Mouse (Mus musculus) kidney, postnatal 36 days (tissue): ENCODE data around the gene Cfap161.

Experiments used
- DNase-seq, 2 experiments: peaks; one replicate each; pipeline ENCODE4 v3.0.0; 2021 to 2022; ENCODE audit warnings: mixed read lengths in 2 of 2

The Cfap161 gene

DNA sequence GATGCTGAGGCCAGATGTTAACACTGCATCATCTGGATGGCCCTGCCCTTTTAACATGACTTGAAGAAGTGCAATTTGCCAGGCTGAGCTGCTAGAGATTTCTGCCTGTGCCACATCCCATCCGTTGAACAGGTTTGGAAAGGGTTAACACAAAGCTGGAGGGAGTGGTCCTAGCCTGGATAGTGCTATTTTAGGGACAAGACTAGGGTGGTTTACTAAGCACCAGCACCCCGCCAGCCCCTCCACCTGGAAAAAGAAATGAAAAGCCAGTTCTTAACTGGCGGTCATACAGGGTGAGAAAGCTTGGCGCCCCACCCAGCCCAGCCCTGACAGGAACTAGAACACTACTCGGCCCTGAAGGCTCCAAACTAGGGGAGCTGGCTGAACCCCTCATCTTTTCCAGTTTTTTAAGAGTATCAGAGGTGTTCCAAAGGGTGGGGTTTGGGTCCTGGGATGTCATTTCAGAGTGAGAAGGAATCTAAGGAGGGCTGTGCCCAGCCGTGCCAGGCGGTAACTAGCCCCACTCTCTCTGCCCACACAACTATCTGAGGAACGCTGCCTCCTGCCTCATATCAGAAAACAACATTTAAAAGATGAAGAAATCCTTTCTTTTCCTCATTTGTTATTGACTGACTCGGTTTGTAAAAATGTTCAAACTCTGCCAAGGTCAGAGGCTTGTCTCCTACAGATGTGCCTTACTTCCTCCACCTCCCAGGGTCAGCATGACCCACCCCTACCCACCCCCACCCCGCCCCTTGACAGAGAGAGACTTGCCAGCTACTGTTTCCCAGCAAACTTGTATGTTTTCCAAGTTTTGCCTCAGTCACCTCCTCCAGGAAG, 55.8 kb downstream of the Cfap161 start:
- no peak for DNase-seq

DNA sequence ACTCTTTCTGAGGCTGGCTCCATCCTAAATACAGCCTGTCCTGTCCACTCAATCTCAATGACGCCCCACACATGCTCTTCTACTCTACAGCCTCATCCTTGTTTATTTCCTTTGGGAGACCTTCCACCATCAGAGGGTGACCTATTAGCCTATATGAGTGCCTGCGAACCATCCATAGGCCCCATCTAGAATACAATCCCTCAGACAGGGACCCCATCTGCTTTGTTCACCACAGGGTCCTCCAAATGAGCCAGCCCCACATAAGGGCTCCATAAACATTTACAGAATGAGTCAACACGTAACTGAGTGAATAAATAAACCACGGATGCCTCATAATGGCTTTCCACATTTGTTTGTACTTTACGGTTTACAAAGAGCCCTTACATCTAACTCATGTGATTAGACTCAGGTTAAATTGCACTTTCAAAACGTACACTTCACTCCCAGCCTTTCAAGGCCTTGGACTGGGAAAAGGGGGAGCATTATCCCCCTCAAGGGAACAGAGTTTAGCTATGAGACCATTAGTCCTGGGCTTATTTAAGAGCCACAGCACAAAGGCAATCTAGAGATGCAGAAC, 56.7 kb downstream of the Cfap161 start:
- no peak for DNase-seq

DNA sequence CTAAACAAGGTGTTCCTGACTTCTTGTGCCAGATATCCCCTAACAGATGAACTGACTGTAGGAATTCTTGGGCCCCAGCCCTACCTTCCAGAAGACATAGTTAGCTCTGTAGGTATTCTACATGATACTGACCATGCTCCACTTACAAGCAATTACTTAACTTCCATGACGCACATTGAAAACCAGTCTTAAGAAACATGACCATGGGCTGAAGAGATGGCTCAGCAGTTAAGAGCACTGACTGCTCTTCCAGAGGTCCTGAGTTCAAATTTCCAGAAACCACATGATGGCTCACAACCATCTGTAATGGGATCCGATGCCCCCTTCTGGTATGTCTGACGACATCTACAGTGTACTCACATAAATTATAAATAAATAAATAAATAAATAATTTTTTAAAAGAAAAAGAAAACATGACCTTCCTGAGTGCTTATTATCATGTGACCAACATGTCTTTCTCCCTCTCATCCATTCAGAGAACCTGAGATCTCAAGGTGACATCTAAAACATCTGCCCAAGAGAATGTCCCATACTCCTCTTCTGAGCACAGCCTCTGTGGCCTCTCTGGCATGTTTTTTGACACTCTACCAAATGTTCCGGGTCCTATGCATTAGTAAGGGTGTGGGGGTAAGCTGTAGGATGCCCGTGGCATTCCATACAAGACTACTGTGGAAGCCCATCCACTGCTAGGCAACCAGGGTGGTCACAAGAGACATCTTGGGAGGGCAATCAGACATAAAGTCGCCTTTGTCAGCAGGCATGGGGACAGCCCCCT, 58.2 kb downstream of the Cfap161 start:
- no peak for DNase-seq

DNA sequence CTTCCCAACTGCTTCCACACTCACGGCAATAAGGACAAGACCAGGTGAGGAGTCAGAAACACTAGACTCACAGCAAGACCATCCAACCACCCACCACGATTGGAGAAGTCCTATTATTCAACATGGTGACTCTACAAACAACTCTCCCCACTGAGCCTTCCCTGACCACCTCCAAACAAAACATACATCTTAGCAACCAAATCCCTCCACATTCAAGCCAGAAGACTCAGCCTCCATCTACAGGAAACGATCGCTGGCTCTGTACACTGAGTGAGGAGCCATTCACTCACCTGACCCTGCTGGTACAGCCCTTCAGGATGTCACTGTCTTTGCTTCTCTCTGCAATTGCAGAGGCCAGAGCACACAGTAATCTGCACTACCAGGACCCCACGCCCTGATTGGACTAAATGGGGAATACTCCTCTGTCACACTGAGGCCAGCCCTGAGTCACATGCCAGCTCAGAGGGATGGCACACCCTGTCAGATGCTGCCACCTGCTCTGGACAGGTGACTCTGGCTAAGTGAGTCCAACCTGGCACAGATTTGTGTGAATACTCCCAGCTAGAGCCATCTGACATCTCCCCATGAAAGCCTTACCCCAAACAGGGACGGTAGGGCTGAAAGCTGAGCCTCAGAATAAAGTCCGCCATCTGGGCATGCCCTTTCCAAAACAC, 59.4 kb downstream of the Cfap161 start:
- no peak for DNase-seq

DNA sequence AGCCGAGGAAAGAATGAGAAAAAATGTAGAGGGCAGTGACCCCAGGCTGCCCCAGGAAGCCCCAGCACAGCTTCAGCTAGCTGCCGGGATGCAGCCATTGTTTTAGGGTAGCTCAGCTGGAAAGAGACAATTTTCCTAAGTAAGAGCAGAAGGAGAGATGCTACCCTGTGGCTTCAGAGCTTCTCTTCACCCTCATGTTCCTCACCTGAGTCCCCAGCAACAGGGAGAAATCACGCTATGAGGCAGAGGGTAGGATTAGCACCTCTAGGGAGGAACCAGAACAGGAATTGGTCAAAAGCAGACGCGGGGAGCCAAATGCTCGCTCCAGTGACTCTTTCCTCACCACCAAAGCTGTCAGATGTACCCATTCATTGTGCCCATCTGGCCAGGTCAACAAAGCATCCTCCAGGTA, 60.0 kb downstream of the Cfap161 start:
- no peak for DNase-seq

DNA sequence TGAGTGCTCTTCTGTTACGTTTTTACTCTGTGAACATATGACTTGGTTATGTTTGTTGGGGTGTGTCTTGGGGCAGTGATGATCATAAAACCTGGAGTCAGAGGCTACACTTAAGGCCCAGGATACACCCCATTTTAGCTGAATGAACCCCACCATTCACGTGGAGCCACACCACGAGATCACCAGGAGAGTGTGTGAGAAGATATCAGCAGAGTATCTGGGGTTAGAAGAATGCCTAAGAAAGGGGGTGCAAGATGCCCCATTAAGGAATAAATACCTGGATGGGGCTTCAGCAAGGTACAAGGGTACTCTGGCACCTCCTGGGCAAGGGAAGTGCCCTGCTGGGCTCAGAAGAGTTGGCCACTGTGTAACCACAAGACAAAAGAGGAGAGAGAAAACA, 60.4 kb downstream of the Cfap161 start:
- no peak for DNase-seq

DNA sequence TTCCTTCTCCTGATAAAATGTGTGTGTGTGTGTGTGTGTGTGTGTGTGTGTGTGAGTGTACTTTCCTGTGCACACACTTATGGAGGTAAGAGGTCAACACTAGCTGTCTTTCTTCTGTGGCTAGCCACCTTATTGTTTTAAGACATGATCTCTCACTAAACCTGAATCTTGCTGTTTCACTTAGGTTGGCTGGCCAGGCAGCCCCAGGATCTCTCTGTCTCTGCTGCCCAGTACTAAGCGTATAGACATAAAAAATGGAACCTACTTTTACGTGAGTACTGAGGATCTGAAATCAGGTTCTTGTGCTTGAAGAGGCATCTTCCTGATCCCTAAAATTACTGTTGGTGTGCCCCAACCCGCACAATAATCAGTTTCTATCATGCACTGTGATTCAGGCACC, 61.9 kb downstream of the Cfap161 start:
- DNase-seq, result no peak

DNA sequence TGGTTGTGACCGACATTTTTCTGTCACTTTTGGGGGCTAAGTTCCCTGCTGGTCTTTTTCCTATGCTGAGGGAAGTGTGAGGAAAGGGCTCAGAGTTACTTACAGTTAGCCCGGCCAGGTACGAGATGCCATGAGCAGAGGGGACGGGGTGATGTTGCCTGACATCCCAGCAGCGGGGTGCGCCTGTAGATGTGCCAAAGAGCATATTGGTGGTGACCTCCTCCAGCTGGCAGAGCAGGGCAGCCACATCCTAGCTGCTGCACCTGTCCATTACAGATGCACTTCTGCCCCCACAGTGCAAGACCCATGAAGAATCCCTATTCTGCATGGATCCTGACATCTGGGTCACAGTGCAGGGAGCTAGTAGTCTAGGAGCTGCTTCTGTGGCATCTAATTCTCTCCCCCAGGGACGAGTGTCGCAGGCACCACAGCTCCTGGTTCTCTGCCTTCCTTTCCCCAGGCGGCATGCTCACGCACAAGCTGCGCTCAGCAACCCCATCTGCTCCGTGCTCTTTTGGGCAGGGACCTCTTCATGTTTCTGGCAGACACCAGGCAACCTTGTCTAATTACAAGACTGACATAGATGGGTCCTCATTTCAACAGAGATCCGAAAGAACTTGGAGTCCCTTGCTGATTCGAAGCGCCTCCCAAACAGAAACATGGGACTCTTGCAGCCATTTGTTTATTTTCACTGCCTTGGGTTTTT, 62.6 kb downstream of the Cfap161 start:
- DNase-seq, result no peak

DNA sequence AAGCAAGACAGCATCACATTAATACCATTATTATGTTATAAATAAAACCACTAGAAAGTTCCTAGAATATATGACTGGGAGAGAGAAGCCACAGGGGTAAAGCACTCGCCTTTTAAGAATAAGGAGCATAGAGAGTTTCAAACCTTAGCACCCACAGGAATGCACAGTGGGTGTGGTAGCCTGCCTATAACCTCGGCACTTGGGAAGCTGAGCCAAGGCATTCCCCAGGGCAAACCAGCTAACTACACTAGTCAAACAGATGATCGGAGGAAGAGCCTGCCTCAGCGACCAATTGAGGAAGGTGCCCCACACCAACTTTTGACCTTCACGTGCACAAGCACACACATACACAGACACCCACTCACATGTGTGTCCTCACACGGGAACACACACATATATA, 63.4 kb downstream of the Cfap161 start:
- no peak for DNase-seq

DNA sequence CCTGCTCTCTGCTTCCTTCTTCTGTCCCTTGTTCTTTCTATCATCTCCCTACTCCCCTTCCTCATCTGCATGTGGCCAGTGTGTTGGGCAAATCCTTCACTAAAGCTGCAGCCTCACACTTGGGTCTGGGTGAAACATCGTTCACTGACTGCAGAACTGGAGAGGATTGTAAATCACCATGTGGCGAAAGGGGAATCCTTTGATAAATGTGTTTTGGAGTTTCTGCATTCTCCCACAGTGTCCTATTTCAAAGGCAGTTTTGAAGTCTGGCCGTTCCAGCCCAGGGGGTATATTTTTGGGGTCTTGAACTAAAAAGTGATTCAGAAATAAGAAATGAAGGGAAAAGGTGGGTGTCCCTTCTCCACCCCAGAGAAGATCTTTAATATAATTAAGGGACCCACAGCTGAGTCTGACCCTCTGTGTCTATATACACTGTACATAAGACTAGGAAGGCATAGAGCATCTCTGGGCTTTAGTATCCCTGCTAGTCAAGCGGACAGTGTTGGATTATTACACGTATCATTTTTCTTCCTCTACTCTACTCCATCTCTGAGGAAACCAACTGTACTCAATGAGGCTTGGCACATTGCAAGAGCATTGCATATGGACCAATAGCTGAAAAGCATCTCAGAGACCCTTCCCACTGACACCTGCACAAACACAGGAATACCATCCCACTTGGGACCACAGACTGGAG, 67.6 kb downstream of the Cfap161 start:
- no peak for DNase-seq

DNA sequence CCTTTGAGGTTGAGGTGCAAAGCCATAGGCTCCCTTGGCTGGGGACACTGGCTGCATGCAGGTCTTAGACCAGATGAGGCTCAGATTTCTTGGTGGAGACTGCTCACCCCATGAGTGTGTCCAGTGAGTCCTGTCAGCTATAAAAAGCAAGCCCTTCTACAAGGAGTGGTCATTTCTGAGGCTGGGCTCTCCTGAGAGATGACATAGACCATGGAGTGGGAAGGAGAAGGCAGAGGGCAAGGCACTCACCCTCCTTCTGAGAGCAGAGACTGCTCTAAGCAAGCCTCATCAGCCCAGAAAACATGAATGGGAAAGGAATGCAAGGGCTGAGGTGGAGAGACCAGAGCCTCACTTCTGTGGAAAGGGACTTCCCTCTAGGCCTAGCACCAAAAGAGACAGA, 68.9 kb downstream of the Cfap161 start:
- no peak for DNase-seq

DNA sequence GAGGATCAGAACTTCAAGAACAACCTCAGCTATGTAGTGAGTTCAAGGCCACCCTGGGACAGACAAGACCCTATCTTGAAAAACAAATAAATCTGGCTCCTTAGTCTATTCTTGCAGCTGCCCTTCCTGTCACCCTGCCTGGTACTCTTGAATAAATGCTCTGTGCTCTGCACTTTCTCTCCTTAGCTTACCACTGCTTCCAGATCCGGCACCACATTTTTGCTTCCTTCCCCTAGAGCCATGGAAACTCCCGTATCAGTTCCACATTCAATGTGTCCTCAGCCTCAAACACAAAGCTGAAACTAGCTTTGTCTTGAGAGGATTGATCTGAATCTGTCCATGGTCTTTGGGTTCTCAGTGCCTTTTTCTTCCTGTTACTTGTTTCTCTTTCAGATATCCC, 70.1 kb downstream of the Cfap161 start:
- DNase-seq, result no peak
